Mouse (Mus musculus) embryonic facial prominence, embryonic 12.5 days (tissue): ENCODE measurements around the gene Rab15. TPM values are rescaled to one million over a fixed set of nuclear protein-coding genes. Genes with fewer than 3 reads are reported as not detected.
A peak's percentile ranks its signal among the peaks of the same experiment; 100 is the strongest.
"Not testable (repeated sequence)": the region's sequence is repeated elsewhere in the genome, so short reads cannot be mapped to it uniquely, and the experiment has no call there.

Experiments used
- ATAC-seq: fragments of 200-750 bp; cut with Nextera tagmentation; 2 replicates; pipeline ENCODE4 v1.8.0; 2017; ENCODE audit not compliant: insufficient number of reproducible peaks, insufficient read depth, low FRiP score, low TSS enrichment
- H3K27ac ChIP-seq: fragments of 300-500 bp; sonication (generic); 2 replicates; pipeline ENCODE4 v1.5.1; 2016; ENCODE audit warnings: mild to moderate bottlenecking
- H3K27me3 ChIP-seq: fragments of 300-500 bp; sonication (generic); 2 replicates; pipeline ENCODE4 v1.6.1; 2016; ENCODE audit warnings: mild to moderate bottlenecking, moderate library complexity
- H3K36me3 ChIP-seq: fragments of 300-500 bp; sonication (generic); 2 replicates; pipeline ENCODE4 v1.6.1; 2016; ENCODE audit warnings: mild to moderate bottlenecking
- H3K4me1 ChIP-seq: fragments of 300-500 bp; sonication (generic); 2 replicates; pipeline ENCODE4 v1.6.1; 2016
- H3K4me2 ChIP-seq: fragments of 300-500 bp; sonication (generic); replicated peaks from 2 replicates; pipeline ENCODE4 v1.6.1; 2016; ENCODE audit warnings: mild to moderate bottlenecking, moderate library complexity
- H3K4me3 ChIP-seq: fragments of 300-500 bp; sonication (generic); 2 replicates; pipeline ENCODE4 v1.5.1; 2016; ENCODE audit warnings: mild to moderate bottlenecking
- H3K9ac ChIP-seq: fragments of 300-500 bp; sonication (generic); 2 replicates; pipeline ENCODE4 v1.6.1; 2016; ENCODE audit warnings: mild to moderate bottlenecking, moderate library complexity
- H3K9me3 ChIP-seq: fragments of 300-500 bp; sonication (generic); 2 replicates; pipeline ENCODE4 v1.6.1; 2016; ENCODE audit warnings: mild to moderate bottlenecking, moderate library complexity
- WGBS: fragments of 180-500 bp; shearing (Covaris S2); methylation state at CpG from one replicate; pipeline ENCODE4 v1.1.7; 2016; 5-methylcytosine and 5-hydroxymethylcytosine counted together
- polyA plus RNA-seq: library from polyadenylated mRNA; unstranded; fragments of >200 nt; fragmentation: Nextera tagmentation; extraction: Ambion mirVana; gene quantifications from 2 replicates; pipeline ENCODE4 v1.2.1, GENCODE M21; 2016

Gene Rab15
- 25.5 and 26.6 TPM in 2 replicates for polyA plus RNA-seq

- ATAC-seq = 0 out of 2 replicates have a peak, but pooled peaks have one; percentile 8
- Histone ChIP-seq H3K27ac (0 out of 2 replicates have a peak within 1 kb of the TSS, but pooled peaks have one; percentile 17), H3K27me3 (peaks cover 38% of the 10 kb centered on the region)
Observed at GRCm38 (mm10) chr12:76822651-76823041, at the start of gene Rab15. Rab15 (minus strand) TSS chr12:76822908.

GRCm38 (mm10) chr12:76869561-76869960 is 46.9 kb upstream of the Rab15 start:
- Histone ChIP-seq H3K9ac (no peak overlapping the region), H3K27ac (no peak overlapping the region), H3K27me3 (no peaks in the 10 kb centered on the region), H3K36me3 (0 out of 2 replicates have a peak, but pooled peaks cover 4% of the 10 kb centered on the region), H3K9me3 (no peaks in the 10 kb centered on the region), H3K4me1 (peaks cover 13% of the 10 kb centered on the region), H3K4me3 (no peak overlapping the region), H3K4me2 (no peak overlapping the region)
- WGBS = 79% methylated on average over 7 of the region's 7 CpGs
- no peak for ATAC-seq

More at GRCm38 (mm10) chr12:76822651-76823041, at the start of gene Rab15:
- H3K4me2 ChIP-seq = peak within 1 kb of the TSS; percentile 90
- H3K9ac ChIP-seq = peak within 1 kb of the TSS; percentile 82
- WGBS = 2% methylated on average over 14 of the region's 17 CpGs
- H3K9me3 ChIP-seq = no peaks in the 10 kb centered on the region
- H3K4me1 ChIP-seq = peaks cover 23% of the 10 kb centered on the region; the same call in 1 of the 2 replicates
- no peaks in the 10 kb centered on the region for H3K36me3 ChIP-seq
- peak within 1 kb of the TSS; percentile 70 for H3K4me3 ChIP-seq

- H3K36me3 ChIP-seq = no peaks in the 10 kb centered on the region
- no peaks in the 10 kb centered on the region for H3K9me3 ChIP-seq
- no peak overlapping the region for H3K4me2 ChIP-seq
- H3K4me3 ChIP-seq = no peak overlapping the region
- H3K27ac ChIP-seq = no peak overlapping the region
- H3K4me1 ChIP-seq = peaks cover 15% of the 10 kb centered on the region
- no peak for ATAC-seq
- no peaks in the 10 kb centered on the region for H3K27me3 ChIP-seq
- 74% methylated on average over 14 of the region's 14 CpGs for WGBS
- no peak overlapping the region for H3K9ac ChIP-seq
Observed at GRCm38 (mm10) chr12:76868463-76869198, 45.9 kb upstream of the Rab15 start.

- H3K9me3 ChIP-seq = no peaks in the 10 kb centered on the region
- no peak overlapping the region for H3K9ac ChIP-seq
- 60% methylated on average over 10 of the region's 10 CpGs for WGBS
- H3K4me2 ChIP-seq = no peak overlapping the region
- peaks cover 2% of the 10 kb centered on the region; the same call in 1 of the 2 replicates for H3K36me3 ChIP-seq
- no peaks in the 10 kb centered on the region for H3K27me3 ChIP-seq
- no peak overlapping the region for H3K27ac ChIP-seq
- no peak overlapping the region for H3K4me3 ChIP-seq
- H3K4me1 ChIP-seq = peaks cover 16% of the 10 kb centered on the region
- ATAC-seq = no peak
Observed at GRCm38 (mm10) chr12:76867586-76868280, 45.0 kb upstream of the Rab15 start.

GRCm38 (mm10) chr12:76865266-76865665 is 42.6 kb upstream of the Rab15 start:
- peaks cover 16% of the 10 kb centered on the region for H3K4me1 ChIP-seq
- H3K36me3 ChIP-seq = peaks cover 5% of the 10 kb centered on the region; the same call in 1 of the 2 replicates
- no peak overlapping the region for H3K4me2 ChIP-seq
- H3K27me3 ChIP-seq = no peaks in the 10 kb centered on the region
- no peak overlapping the region for H3K27ac ChIP-seq
- no peak overlapping the region for H3K9ac ChIP-seq
- ATAC-seq = no peak
- H3K4me3 ChIP-seq = no peak overlapping the region
- WGBS = 44% methylated on average over 13 of the region's 13 CpGs
- no peaks in the 10 kb centered on the region for H3K9me3 ChIP-seq

- Histone ChIP-seq H3K27ac (no peak overlapping the region), H3K27me3 (no peaks in the 10 kb centered on the region), H3K9ac (no peak overlapping the region), H3K4me1 (peaks cover 16% of the 10 kb centered on the region), H3K4me2 (no peak overlapping the region), H3K9me3 (no peaks in the 10 kb centered on the region), H3K4me3 (no peak overlapping the region), H3K36me3 (peaks cover 5% of the 10 kb centered on the region; the same call in 1 of the 2 replicates)
- 76% methylated on average over 11 of the region's 11 CpGs for WGBS
- no peak for ATAC-seq
Observed at GRCm38 (mm10) chr12:76863651-76864050, 40.9 kb upstream of the Rab15 start.

- 83% methylated on average over 6 of the region's 6 CpGs for WGBS
- H3K9ac ChIP-seq = not testable (repeated sequence)
Observed at GRCm38 (mm10) chr12:76858788-76859187, 36.1 kb upstream of the Rab15 start.

GRCm38 (mm10) chr12:76857087-76857486 is 34.4 kb upstream of the Rab15 start:
- H3K4me3 ChIP-seq = no peak overlapping the region

More at GRCm38 (mm10) chr12:76858788-76859187, 36.1 kb upstream of the Rab15 start:
- H3K4me1 ChIP-seq, H3K27me3 ChIP-seq, H3K9me3 ChIP-seq, H3K36me3 ChIP-seq, H3K4me2 ChIP-seq, H3K4me3 ChIP-seq, H3K27ac ChIP-seq, ATAC-seq: not testable (repeated sequence)

GRCm38 (mm10) chr12:76853378-76854142 is 30.9 kb upstream of the Rab15 start:
- H3K4me3 ChIP-seq = no peak overlapping the region
- no peaks in the 10 kb centered on the region for H3K27me3 ChIP-seq
- no peak for ATAC-seq
- H3K27ac ChIP-seq = no peak overlapping the region
- no peaks in the 10 kb centered on the region for H3K9me3 ChIP-seq
- H3K4me2 ChIP-seq = no peak overlapping the region
- H3K36me3 ChIP-seq = no peaks in the 10 kb centered on the region
- H3K4me1 ChIP-seq = peaks cover 5% of the 10 kb centered on the region; the same call in 1 of the 2 replicates
- no peak overlapping the region for H3K9ac ChIP-seq
- WGBS = 76% methylated on average over 1 of the region's 1 CpGs

More at GRCm38 (mm10) chr12:76857087-76857486, 34.4 kb upstream of the Rab15 start:
- peaks cover 5% of the 10 kb centered on the region; the same call in 1 of the 2 replicates for H3K4me1 ChIP-seq
- H3K36me3 ChIP-seq = no peaks in the 10 kb centered on the region
- H3K4me2 ChIP-seq = no peak overlapping the region
- no peak overlapping the region for H3K27ac ChIP-seq
- WGBS = 89% methylated on average over 10 of the region's 10 CpGs
- no peaks in the 10 kb centered on the region for H3K27me3 ChIP-seq
- H3K9ac ChIP-seq = no peak overlapping the region
- no peaks in the 10 kb centered on the region for H3K9me3 ChIP-seq
- no peak for ATAC-seq

GRCm38 (mm10) chr12:76852419-76852818 is 29.7 kb upstream of the Rab15 start:
- ATAC-seq = no peak
- Histone ChIP-seq H3K9me3 (no peaks in the 10 kb centered on the region), H3K36me3 (no peaks in the 10 kb centered on the region), H3K4me2 (no peak overlapping the region), H3K9ac (no peak overlapping the region), H3K27me3 (no peaks in the 10 kb centered on the region), H3K4me3 (no peak overlapping the region), H3K27ac (no peak overlapping the region), H3K4me1 (peaks cover 5% of the 10 kb centered on the region; the same call in 1 of the 2 replicates)
- WGBS = 97% methylated on average over 2 of the region's 2 CpGs

GRCm38 (mm10) chr12:76844346-76845061 is 21.8 kb upstream of the Rab15 start:
- no peak for ATAC-seq
- no peak overlapping the region for H3K9ac ChIP-seq
- H3K4me2 ChIP-seq = no peak overlapping the region
- WGBS = 92% methylated on average over 15 of the region's 15 CpGs
- no peaks in the 10 kb centered on the region for H3K36me3 ChIP-seq
- H3K9me3 ChIP-seq = no peaks in the 10 kb centered on the region
- H3K27me3 ChIP-seq = no peaks in the 10 kb centered on the region
- no peak overlapping the region for H3K4me3 ChIP-seq
- no peak overlapping the region for H3K27ac ChIP-seq
- no peaks in the 10 kb centered on the region for H3K4me1 ChIP-seq
